Mouse (Mus musculus) thymus, adult 18-20 months (tissue): ENCODE results near the gene Mat2b.
"Not testable (repeated sequence)": the region's sequence is repeated elsewhere in the genome, so short reads cannot be mapped to it uniquely, and the experiment has no call there.

Source experiments
- DNase-seq, 2 experiments: peaks; one replicate each; pipeline ENCODE4 v3.0.0; 2022; ENCODE audit warnings: mixed read lengths in 2 of 2

Mat2b gene

DNA sequence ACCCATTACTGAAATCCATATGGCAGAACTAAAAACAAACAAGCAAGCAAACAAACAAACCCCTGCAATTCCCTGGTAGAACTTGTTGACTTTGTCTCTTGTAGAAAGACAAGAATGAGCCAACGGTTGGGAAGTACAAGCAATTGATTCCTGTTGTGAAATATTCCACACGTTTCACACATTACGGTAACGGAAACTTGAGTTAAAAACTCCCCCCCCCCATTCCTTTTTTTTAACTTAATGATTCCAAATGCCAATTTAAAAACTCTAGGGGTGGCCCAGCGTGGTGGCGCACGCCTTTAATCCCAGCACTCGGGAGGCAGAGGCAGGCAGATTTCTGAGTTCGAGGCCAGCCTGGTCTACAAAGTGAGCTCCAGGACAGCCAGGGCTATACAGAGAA lies at the start of gene Mat2b:
TSS of gene Mat2b (minus strand) at position 101 of the 400 bp plus-strand sequence.
- no peak for DNase-seq

GRCm38 (mm10) chr11:40744348-40744747 lies 49.3 kb upstream of the Mat2b start:
- DNase-seq = no peak

DNA sequence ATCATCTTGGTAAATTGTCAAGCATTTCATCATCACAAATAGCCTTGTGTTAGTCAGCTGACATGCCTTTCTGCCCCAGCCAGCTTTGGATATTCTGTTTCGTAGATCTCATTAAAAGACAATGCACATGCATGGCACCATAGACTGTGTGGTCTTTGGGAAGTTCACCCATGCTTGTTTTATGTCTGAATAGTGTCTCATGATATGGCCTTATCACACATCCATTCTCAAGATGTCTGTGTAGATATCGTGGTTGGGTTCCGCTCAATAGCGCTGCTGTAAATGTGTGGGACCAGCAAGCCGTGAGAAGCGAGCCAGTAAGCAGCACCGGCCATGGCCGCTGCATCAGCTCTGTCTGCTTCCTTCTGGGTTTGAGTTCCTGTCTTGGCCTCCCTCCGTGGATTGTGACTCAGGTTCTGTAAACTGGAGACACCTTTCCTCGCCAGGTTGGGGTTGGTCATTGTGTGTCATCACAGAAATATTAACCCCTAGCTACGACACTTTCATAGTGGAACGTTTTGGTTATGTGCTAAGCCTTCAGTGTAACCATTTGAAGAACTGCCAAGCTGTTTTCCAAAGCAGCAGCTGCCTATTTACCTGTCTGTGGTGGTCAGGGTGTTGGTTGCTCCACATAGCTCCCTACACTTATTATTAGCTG lies 46.7 kb upstream of the Mat2b start:
- no peak for DNase-seq

DNA sequence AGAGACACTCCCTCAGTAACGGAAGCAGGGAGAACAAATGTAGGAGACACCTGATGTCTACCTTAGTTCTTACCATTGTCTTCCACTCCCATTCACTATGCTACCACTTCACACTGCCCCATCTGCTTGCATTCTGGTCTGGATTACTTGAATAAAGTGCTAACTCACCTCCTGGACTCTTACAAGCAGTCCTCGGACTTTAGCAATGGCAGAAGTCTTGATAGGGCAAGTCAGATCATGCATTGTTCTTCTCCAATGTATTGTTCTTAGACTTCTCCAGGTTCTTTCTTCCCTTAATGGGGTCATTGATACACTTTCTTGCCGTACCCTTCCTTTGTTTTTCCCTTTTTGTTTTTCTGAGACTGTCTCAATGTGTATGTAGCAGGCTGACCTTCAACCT lies 42.4 kb upstream of the Mat2b start:
- DNase-seq = no peak

DNA sequence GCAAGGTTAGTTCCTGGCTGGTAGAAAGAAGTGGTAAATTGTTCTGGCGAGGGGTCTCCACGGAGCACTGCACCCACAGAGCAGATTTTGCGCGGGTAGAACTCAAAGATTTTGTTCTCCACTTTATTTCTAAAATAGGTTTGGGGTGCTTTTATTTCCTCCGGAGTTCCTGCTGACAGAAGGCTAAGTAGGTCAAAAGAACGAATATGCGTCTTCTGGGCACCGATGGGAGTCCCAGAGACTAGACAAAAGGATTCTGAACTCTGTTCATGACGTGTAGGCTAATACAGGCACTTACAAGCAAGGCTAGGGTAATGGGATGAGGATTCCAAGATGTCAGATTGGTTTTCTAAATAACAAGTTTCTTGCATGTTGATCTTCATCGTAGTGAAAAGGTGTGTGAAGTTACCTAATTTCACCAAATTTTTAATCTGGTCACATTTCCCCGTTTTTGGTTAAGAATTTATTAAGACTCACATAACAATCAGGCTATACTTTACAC lies 39.3 kb upstream of the Mat2b start:
- DNase-seq = no peak

DNA sequence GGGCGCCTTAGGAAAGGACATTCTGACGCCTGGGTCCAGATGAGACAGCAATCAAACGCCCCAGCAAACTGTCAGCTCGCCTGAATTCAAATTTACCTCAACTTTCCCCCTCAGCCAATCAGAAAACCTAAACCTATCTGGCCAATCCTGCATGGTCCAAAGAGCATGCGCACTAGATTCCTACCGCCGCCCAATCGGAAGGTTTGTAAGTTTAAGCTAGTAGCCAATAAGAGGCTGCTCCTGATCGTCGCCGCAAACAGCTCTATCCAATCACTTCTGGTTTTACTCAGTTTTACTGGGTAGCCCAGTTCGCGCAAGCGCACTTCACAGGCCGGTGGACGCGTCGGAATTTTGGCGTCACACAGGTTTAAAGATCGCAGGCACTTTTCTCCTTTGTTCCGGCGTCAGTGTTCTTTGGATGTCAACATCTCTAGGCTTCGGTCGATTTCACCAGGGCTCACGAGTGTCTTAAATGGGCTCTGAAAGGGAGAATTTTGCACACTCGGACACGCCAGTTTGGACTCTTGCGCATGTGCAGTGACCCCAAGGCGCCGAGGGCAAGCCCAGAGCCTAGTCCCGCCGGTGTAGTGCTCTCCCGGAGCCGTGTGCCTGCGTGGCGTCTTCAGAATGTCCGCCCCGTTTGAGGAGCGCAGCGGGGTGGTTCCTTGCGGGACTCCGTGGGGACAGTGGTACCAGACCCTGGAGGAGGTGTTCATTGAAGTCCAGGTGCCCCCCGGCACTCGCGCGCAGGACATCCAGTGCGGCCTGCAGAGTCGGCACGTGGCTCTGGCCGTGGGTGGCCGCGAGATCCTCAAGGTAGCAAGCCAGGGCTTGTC lies 38.6 kb upstream of the Mat2b start, which contains the start of the genes Hmmr and Nudcd2:
TSS of gene Hmmr (minus strand) at position 84 of the 836 bp plus-strand sequence.
TSS of gene Nudcd2 (plus strand) at position 329 of the 836 bp plus-strand sequence.
- peak; percentile 86 to 94 for DNase-seq

GRCm38 (mm10) chr11:40732997-40733338 lies 38.0 kb upstream of the Mat2b start:
- no peak for DNase-seq

GRCm38 (mm10) chr11:40718324-40718723 lies 23.3 kb upstream of the Mat2b start:
- no peak for DNase-seq

DNA sequence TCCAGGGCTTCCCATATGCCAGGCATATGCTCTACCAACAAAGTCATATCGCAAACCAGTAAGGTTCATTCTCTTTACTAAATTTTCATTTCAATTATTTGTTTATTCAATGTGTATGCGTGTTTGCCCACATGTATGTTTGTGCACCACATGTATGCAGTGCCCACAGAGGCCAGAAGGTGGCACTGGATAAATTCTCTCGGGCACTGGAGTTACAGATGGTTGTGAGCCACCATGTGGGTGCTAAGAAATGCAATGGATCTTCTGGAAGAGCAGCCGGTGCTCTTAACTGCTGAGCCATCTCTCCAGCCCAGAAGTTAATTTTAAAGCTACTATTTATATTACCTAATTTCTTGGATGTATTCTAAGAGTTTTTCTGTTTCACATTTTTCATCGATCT lies 20.5 kb upstream of the Mat2b start:
- DNase-seq = no peak

DNA sequence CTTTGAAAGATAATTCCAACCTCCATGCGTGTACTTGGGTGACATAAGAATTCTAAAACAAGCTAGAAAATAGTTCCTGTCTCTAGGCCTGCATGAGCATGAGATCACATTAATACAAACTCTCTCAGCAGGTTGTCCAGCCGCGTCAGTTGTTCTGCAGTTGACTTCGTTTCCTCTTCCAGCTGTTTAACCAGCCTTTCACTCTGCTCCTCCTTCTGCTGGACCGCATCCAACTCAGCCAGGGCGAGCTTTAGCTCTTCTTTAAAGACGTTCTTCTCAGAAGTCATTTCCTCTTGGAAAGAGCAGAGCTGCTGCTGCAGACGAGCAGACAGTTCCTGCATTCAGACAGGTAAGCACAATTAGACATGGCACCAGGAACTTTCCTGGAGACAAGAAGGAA lies 18.9 kb upstream of the Mat2b start:
- DNase-seq = no peak

GRCm38 (mm10) chr11:40709899-40710298 lies 14.9 kb upstream of the Mat2b start:
- not testable (repeated sequence) for DNase-seq

DNA sequence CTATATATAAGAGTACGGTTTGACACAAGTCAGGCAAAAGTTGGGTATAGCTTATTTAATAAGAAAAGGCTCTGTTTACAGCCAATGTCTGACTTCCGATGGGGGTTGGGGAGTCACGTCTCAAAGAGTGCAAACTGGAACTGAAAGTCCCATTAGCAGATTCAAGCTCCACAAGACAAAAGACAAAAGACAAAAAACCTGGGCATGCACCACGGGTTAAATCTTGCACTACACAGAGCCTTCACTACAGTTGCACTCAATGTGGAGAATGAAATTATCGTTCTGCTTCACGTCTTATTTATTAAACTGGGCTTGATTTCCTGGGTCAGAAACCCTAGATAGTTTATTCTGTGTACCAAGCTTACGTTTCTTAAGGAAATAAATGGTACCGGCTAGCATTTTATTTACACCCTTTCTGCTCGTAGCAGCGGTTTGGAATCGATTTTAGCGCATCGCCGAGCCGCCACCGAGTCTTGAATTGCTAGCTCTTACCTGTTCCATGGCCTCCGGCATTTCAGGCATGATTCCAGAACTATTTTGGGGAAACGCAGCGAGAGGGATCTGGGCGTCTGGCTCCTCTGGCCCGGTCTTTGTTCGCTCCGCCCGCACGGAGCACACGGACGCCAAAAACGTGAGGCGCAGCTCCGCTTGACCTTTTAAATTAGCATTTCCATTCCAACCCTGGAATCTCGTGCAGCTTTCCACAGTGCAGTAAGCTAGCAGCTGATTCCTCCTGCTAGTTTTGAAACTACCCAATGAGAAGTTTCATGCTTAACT lies 504 bp downstream of the Mat2b start:
- DNase-seq = peak in 1 of 2 experiments; percentile 57

DNA sequence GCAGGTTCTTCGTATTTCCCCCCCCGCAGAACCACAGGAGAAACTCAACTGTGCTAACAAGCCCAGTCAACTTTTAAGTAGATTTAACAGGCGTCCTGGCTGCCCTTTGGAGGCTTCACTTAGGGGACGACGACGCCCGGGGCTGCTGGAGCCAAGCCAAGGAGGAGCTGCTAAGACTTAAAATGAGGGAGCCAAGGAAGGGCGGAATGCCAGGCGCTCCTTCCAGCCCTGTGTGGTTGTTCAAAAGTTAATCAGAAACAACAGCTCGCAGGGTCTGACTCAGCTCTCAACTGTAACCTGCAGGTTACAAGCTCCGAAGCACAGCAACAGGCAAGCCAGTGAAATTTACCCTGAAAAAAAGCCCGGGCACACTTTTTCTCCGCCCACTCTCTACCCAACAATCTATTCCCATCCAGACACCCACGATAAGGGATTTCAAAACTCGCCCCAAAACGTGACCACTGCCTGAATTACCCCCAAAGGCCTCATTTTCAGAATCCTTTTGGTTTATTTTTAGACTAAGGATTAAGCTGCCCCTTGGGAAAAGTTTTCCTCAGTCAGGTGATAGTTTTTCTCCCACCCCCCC lies 1.5 kb downstream of the Mat2b start:
- DNase-seq = peak; percentile 22

DNA sequence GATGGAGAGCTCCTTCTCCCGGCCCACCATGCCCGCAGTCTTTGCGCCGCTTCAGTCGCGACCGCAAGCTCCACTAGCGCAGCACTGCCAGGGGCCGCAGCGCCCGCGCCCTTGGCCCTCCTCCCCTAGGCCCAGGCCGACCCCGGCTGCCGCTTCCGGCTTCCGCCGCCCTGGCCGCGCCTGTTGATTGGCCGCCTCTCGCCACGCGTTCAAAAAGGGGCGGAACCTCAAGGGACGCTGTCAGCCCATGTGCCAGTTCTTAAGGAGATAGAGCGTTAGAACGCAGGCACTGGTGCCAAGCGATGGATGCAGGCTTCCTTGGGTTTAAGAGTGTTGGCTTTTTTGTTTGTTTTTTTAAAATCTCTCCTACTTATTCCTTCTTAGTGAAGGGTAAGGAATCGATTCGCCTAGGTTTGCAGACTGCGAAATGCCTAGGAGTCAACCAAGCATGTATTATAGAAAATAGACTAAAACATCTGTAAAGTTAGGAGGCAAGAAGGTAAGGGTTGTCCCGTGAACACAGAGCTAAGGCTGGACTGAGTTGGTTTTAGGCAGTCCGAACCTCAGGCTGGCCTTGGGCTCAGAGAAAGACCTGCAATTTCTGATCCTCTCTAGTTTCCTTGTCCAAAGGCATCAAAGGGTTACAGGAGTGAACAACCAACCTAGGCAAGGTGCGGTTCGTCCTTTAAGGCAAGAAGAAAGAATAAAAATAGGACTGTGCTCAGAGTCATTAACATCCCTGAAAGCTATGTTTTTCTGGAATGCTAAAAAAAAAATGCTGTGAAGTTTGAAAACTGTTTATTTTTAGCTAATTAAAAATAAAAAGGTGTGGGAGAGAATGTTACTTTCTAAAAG lies 2.3 kb downstream of the Mat2b start:
- peak; percentile 91 to 93 for DNase-seq

DNA sequence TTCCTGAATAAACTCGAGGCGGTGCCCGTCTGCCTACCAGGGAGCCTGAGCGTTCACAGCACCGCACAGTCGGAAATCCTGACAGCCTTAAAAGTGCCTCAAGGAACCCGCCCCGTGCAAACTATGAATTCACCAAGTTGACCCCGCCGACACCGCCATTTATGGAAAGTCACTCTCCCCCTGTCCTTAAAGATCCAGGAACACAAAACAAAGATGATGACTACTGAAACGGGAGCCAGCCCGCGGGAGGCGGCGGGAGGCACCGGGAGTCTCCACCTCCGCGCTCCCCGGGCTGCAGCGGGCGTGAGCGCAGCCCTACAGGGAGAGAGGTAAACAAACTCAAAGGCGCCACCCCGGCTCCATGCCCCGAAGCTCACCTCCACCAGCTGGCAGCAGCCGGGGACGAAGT lies 2.9 kb downstream of the Mat2b start:
- DNase-seq = no peak

GRCm38 (mm10) chr11:40690444-40691127 lies 4.4 kb downstream of the Mat2b start:
- DNase-seq = no peak

DNA sequence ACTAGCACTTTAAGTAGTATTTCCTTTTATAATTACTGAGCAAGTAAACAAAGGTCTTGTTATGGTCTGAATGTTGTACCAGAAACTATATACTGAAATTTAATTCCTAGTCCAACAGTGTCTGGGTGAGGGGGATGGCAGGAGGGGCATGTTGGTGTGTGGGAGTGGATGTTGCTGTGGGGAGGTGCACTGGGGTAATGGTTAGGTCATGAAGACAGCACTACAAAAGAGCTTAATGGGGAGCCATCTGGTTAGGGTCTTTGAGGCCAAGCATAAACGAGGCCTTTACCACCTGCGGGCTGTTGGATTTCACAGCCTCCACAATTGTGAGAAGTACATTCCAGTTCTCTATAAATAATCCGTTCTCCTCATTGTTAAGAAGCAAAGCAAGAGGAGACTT lies 11.7 kb downstream of the Mat2b start:
- no peak for DNase-seq

- DNase-seq = no peak
Measured at GRCm38 (mm10) chr11:40682456-40682855, 12.5 kb downstream of the Mat2b start.

DNA sequence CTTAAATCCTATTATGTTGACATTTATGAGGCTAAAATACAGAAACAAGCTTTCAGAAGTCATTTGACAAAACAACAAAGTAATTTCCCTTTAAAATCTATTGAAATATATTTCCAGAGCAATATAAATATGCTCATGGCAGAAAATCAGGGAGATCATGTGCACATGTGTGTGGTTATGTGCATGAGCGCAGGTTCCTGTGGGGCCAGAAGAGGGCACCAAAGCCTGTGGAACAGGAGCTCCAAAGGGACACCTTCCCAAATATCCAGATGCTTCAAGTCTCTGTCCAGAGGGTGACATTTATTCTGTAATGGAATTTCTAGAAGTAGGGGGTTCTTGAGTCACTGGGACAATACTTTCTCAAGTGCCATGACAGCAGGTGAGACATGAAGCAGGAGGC lies 17.8 kb downstream of the Mat2b start:
- DNase-seq = no peak

DNA sequence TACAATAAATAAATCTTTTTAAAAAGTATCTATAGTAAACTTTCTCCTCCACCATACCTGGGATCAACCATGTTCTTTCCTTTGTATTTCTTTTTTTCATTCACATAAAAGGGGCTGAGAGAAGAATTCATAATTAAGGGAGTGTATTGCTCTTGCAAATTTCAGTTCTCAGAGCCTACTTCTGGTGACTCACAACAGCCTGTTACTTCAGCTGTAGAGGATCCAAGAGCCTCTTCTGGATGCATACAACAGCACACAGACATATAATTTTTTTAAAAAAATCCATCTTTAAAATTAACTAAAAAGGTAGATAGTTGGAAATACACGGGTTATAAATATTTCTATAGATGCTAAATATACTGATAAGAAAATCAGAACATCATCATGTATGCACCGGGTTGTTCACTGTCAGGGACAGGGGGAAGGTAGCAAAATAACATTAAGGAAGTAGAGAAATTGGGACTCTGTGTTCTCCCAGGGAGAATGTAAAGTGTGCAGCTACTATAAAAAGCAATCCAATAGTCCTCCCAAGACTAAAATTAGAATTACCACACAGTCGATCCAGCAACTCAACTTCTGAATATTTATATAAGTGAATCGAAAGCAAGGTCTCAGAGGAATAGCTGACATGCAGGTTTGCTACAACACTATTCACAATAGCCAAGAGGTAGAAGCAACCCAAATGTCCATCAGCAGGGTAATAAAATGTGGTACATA lies 19.8 kb downstream of the Mat2b start:
- DNase-seq = no peak
